Mouse (Mus musculus) megakaryocyte, embryonic 14.5 days (primary cell): ENCODE measurements around the gene Pygl. TPM values are rescaled to one million over a fixed set of nuclear protein-coding genes. Genes with fewer than 3 reads are reported as not detected.
"Not testable (repeated sequence)": the region's sequence is repeated elsewhere in the genome, so short reads cannot be mapped to it uniquely, and the experiment has no call there.

Source experiments
- H3K27me3 ChIP-seq: replicated peaks from 2 replicates; pipeline ENCODE3; 2012; ENCODE audit warnings: inconsistent platforms
- H3K36me3 ChIP-seq: replicated peaks from 2 replicates; pipeline ENCODE3; 2012; ENCODE audit warnings: low read length, inconsistent platforms, mixed read lengths
- H3K4me1 ChIP-seq: 2 replicates; pipeline ENCODE4 v1.6.1; 2012; ENCODE audit warnings: inconsistent platforms
- H3K4me3 ChIP-seq: replicated peaks from 2 replicates; pipeline ENCODE3; 2012; ENCODE audit warnings: moderate library complexity, mild to moderate bottlenecking, inconsistent platforms
- H3K9me3 ChIP-seq: 2 replicates; pipeline ENCODE4 v1.6.1; 2012; ENCODE audit warnings: inconsistent platforms
- FLI1 ChIP-seq: IDR thresholded peaks from 2 replicates; pipeline ENCODE4 v1.6.1; 2012; ENCODE audit warnings: low read length, inconsistent platforms, mixed read lengths
- GATA1 ChIP-seq: IDR thresholded peaks from 3 replicates; pipeline ENCODE4 v1.6.1; 2012; ENCODE audit warnings: mixed read lengths, low read length, inconsistent platforms, borderline replicate concordance
- polyA plus RNA-seq: library from polyadenylated mRNA; stranded (reverse); fragments of >175 nt; gene quantifications from 2 replicates; pipeline ENCODE4 v1.2.3, GENCODE M21; 2012; ENCODE audit warnings: low replicate concordance; ENCODE audit not compliant: insufficient read depth

Pygl gene
- polyA plus RNA-seq, 1 experiment: 35.0 TPM

- Histone ChIP-seq H3K9me3 (no peaks in the 10 kb centered on the region), H3K27me3 (no peaks in the 10 kb centered on the region), H3K4me3 (no peak overlapping the region), H3K36me3 (peaks cover 90% of the 10 kb centered on the region), H3K4me1 (peaks cover 4% of the 10 kb centered on the region; the same call in 1 of the 2 replicates)
- TF ChIP-seq GATA1 (no peak), FLI1 (no peak)
Observed at GRCm38 (mm10) chr12:70208214-70208613, 23.1 kb downstream of the Pygl start.

DNA sequence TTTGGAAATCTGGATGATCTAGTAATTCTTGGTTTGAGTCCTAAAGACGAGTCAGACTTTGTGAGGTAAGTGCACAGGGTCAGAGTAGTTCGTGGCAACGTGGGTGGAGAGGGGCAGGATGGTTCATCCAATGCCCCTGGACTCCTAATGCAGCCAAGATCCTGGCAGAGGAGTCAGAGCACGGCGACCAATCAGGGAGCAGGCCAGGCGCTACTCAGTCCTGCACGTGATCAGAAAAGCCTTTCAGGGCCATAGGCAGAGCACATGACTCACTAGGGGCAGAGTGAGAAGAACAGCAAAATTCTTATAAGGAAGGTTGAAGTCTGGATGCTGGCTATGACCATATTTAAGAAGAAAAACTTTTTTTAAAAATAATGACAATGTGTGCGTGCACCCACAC lies 26.9 kb downstream of the Pygl start:
- no peak for TF ChIP-seq FLI1
- no peak for TF ChIP-seq GATA1
- Histone ChIP-seq H3K27me3 (no peaks in the 10 kb centered on the region), H3K36me3 (peaks cover 94% of the 10 kb centered on the region), H3K4me1 (no peaks in the 10 kb centered on the region), H3K9me3 (no peaks in the 10 kb centered on the region), H3K4me3 (no peak overlapping the region)

DNA sequence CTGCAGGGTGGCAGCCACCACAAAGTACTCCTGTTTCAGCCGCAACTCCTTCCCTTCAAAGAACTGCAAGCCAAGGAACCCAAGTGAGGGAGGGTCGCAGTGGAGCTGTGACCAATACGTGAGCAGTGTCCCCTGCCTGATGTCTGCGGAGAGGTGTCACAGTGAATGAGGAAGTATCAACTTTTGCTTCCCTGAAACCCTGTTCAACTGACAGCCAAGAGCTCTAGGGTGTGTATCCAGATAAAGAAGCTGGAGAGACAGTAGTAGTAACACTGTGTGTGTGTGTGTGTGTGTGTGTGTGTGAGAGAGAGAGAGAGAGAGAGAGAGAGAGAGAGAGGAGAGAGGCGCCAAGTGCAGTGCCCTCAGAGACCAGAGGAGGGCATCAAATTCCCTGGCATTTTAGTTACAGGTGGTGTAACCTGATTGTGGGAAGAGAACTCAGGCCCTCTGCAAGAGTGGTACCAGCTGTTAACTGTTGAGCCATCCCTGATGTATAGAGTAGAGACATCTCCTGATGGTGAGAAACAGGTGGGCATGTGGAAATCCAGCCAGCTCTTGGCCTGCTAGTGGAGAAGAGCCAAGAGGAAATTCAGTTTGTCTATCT lies 29.3 kb downstream of the Pygl start:
- Histone ChIP-seq H3K36me3 (peaks cover 90% of the 10 kb centered on the region), H3K4me3 (no peak overlapping the region), H3K27me3 (no peaks in the 10 kb centered on the region), H3K4me1 (no peaks in the 10 kb centered on the region), H3K9me3 (no peaks in the 10 kb centered on the region)
- TF ChIP-seq FLI1 (no peak), GATA1 (no peak)

- Histone ChIP-seq H3K36me3 (peaks cover 95% of the 10 kb centered on the region), H3K9me3 (no peaks in the 10 kb centered on the region), H3K4me3 (no peak overlapping the region), H3K27me3 (no peaks in the 10 kb centered on the region), H3K4me1 (peaks cover 5% of the 10 kb centered on the region)
- no peak for TF ChIP-seq GATA1
- TF ChIP-seq FLI1: no peak
Observed at GRCm38 (mm10) chr12:70196341-70196740, 34.9 kb downstream of the Pygl start.

- peaks cover 95% of the 10 kb centered on the region for H3K36me3 ChIP-seq
- H3K4me3 ChIP-seq: no peak overlapping the region
- no peak for TF ChIP-seq GATA1
- no peak for TF ChIP-seq FLI1
- H3K9me3 ChIP-seq: no peaks in the 10 kb centered on the region
- no peaks in the 10 kb centered on the region for H3K27me3 ChIP-seq
- peaks cover 5% of the 10 kb centered on the region for H3K4me1 ChIP-seq
Observed at GRCm38 (mm10) chr12:70195426-70195825, 35.9 kb downstream of the Pygl start.

GRCm38 (mm10) chr12:70192267-70192727 lies 39.0 kb downstream of the Pygl start:
- Histone ChIP-seq H3K4me3 (no peak overlapping the region), H3K4me1 (peaks cover 5% of the 10 kb centered on the region), H3K27me3 (no peaks in the 10 kb centered on the region), H3K9me3 (no peaks in the 10 kb centered on the region), H3K36me3 (peaks cover 73% of the 10 kb centered on the region)
- TF ChIP-seq GATA1: no peak
- no peak for TF ChIP-seq FLI1

- Histone ChIP-seq H3K36me3 (peaks cover 16% of the 10 kb centered on the region), H3K4me3 (no peak overlapping the region), H3K27me3 (peaks cover 3% of the 10 kb centered on the region), H3K9me3 (peaks cover 22% of the 10 kb centered on the region), H3K4me1 (no peaks in the 10 kb centered on the region)
- TF ChIP-seq FLI1 (no peak), GATA1 (no peak)
Observed at GRCm38 (mm10) chr12:70184173-70184783, 47.0 kb downstream of the Pygl start.

DNA sequence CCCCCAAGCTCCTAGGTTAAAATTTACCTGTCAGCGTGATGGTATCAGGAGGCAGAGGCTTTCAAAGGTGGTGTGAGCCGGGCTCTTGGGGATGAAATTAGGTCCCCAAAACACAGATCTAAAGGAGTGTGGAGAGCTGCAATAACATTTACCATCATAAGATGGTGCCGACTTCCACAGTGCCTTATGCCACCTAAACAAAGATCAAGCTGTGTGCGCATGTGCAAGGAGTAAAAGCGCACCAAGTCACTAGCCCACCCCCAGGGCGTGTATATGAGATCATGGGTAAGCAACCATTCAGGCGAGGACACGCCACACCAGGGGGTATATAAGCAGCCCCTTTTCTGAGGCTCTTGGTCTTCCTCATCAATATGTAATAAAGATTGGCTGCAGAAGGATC lies 47.8 kb downstream of the Pygl start:
- not testable (repeated sequence) for H3K4me1 ChIP-seq, H3K4me3 ChIP-seq, H3K27me3 ChIP-seq
- Histone ChIP-seq H3K36me3 (peaks cover 16% of the 10 kb centered on the region), H3K9me3 (peaks cover 22% of the 10 kb centered on the region)

- peaks cover 9% of the 10 kb centered on the region for H3K27me3 ChIP-seq
- no peaks in the 10 kb centered on the region for H3K36me3 ChIP-seq
- no peaks in the 10 kb centered on the region for H3K9me3 ChIP-seq
- TF ChIP-seq FLI1: no peak
- no peak for TF ChIP-seq GATA1
- no peak overlapping the region for H3K4me3 ChIP-seq
- peaks cover 3% of the 10 kb centered on the region; the same call in 1 of the 2 replicates for H3K4me1 ChIP-seq
Observed at GRCm38 (mm10) chr12:70169969-70170368, 61.3 kb downstream of the Pygl start.

- TF ChIP-seq FLI1 (no peak), GATA1 (no peak)
- no peaks in the 10 kb centered on the region for H3K9me3 ChIP-seq
Observed at GRCm38 (mm10) chr12:70167950-70168349, 63.3 kb downstream of the Pygl start.

GRCm38 (mm10) chr12:70164741-70165140 lies 66.5 kb downstream of the Pygl start:
- Histone ChIP-seq H3K27me3 (peaks cover 9% of the 10 kb centered on the region), H3K4me1 (no peaks in the 10 kb centered on the region), H3K9me3 (no peaks in the 10 kb centered on the region), H3K4me3 (no peak overlapping the region), H3K36me3 (no peaks in the 10 kb centered on the region)
- TF ChIP-seq GATA1 (no peak), FLI1 (no peak)

More at GRCm38 (mm10) chr12:70167950-70168349, 63.3 kb downstream of the Pygl start:
- Histone ChIP-seq H3K27me3 (peaks cover 14% of the 10 kb centered on the region), H3K36me3 (no peaks in the 10 kb centered on the region), H3K4me3 (no peak overlapping the region), H3K4me1 (peaks cover 3% of the 10 kb centered on the region; the same call in 1 of the 2 replicates)
